Comparison of ENCODE assay signal across 25 mouse cellular contexts in genomic region chr1:93161921-93162320, GRCm38 (mm10). TPM values are rescaled to one million over a fixed set of nuclear protein-coding genes. Genes with fewer than 3 reads are reported as not detected.
DNase-seq lines count a peak whose midpoint lies in the region; ATAC-seq and TF ChIP-seq lines count a peak whose summit lies in the region.
"Had no signal": no experiment of that assay in that cellular context is flagged by ENCODE, and none has a peak within 500 bp of the region (broad histone marks: within the 10 kb centered on the region; RNA-seq: fewer than 3 reads in every experiment).

No protein-coding gene starts in this region.

- H3K4me2 ChIP-seq in lung, embryonic 14.5 days: no peak overlapping the region
- H3K4me2 ChIP-seq: embryonic facial prominence, embryonic 13.5 days; forebrain, embryonic 13.5 days; hindbrain, embryonic 12.5 days had no signal

- ATAC-seq in lung, embryonic 14.5 days (ENCODE audit: insufficient read depth): 0 out of 2 replicates have a peak, but pooled peaks have one; percentile 28
- ATAC-seq: activated CD4-positive, CD25-positive, alpha-beta regulatory T cell, adult 4 months; forebrain, embryonic 13.5 days; forebrain, postnatal 0 days; hindbrain, embryonic 16.5 days; Patski had no signal

- H3K9ac ChIP-seq in lung, embryonic 14.5 days: no peak overlapping the region
- H3K9ac ChIP-seq: embryonic facial prominence, embryonic 13.5 days; forebrain, embryonic 13.5 days; forebrain, postnatal 0 days; hindbrain, embryonic 12.5 days had no signal

- TF ChIP-seq CTCF in lung, embryonic 14.5 days (IDR thresholded peaks at IDR 0.05; ENCODE audit: low read depth): no peak

- H3K4me3 ChIP-seq in lung, embryonic 14.5 days (ENCODE audit: low read depth, low read length): no peak overlapping the region
- H3K4me3 ChIP-seq: embryonic facial prominence, embryonic 13.5 days; forebrain, embryonic 13.5 days; gastrocnemius, adult 2 months; heart, embryonic 10.5 days; hindbrain, embryonic 12.5 days had no signal

- H3K27me3 ChIP-seq in lung, embryonic 14.5 days (ENCODE audit: insufficient read depth, low read length): no peaks in the 10 kb centered on the region
- H3K27me3 ChIP-seq: embryonic facial prominence, embryonic 13.5 days; forebrain, embryonic 13.5 days; hindbrain, embryonic 12.5 days; Patski had no signal

- H3K36me3 ChIP-seq in lung, embryonic 14.5 days (ENCODE audit: insufficient read depth): no peaks in the 10 kb centered on the region
- H3K36me3 ChIP-seq: embryonic facial prominence, embryonic 13.5 days; heart, embryonic 10.5 days; hindbrain, embryonic 12.5 days had no signal

- H3K9me3 ChIP-seq in lung, embryonic 14.5 days (ENCODE audit: low read depth, low read length): no peaks in the 10 kb centered on the region
- H3K9me3 ChIP-seq: embryonic facial prominence, embryonic 13.5 days; forebrain, embryonic 13.5 days; heart, embryonic 10.5 days; hindbrain, embryonic 12.5 days had no signal

- peaks cover 6% of the 10 kb centered on the region for H3K4me1 ChIP-seq in lung, embryonic 14.5 days (ENCODE audit: insufficient read depth)
- H3K4me1 ChIP-seq: forebrain, embryonic 13.5 days; hindbrain, embryonic 12.5 days had no signal

- whole genome bisulfite sequencing in lung, embryonic 14.5 days: 66% methylated on average over 10 of the region's 10 CpGs

- no peak overlapping the region; the same call in 1 of the 2 replicates for H3K27ac ChIP-seq in lung, embryonic 14.5 days (ENCODE audit: low read depth)
- H3K27ac ChIP-seq: embryonic facial prominence, embryonic 13.5 days; forebrain, embryonic 13.5 days; gastrocnemius, adult 2 months; heart, embryonic 10.5 days; hindbrain, embryonic 12.5 days had no signal

- peak; percentile 48 for DNase-seq in 3T3-L1 (ENCODE audit: low read depth, low spot score)
- DNase-seq in lung, embryonic 14.5 days: peak; percentile 22
- DNase-seq in lung, postnatal 10 days: peak; percentile 45
- no peak for DNase-seq in kidney, adult 18-20 months
- DNase-seq in c-Kit-positive CD71-positive TER-119-positive erythroid progenitor cells, embryonic 14.5 days (ENCODE audit: low spot score): no peak
- no peak for DNase-seq in Muller cell, postnatal 12 days (ENCODE audit: inconsistent ontology term)
- DNase-seq: adrenal gland, postnatal 14 days; cerebellum, adult 18-20 months; cerebellum, adult 9-11 months; cerebellum, postnatal 36 days; forebrain, postnatal 0 days; gastrocnemius, adult 2 months; gastrocnemius, postnatal 36 days; heart, adult 11 months; heart, postnatal 10 days; heart, postnatal 4 days had no signal

RNA-seq across cellular contexts. Expression of gene 2310007B03Rik, which starts 1.2 kb away (rescaled TPM):
- polyA plus RNA-seq in lung, embryonic 14.5 days (2014; fragmentation: Nextera tagmentation; extraction: Ambion mirVana): 9.5 TPM in 2 replicates
- polyA plus RNA-seq: activated CD4-positive, CD25-positive, alpha-beta regulatory T cell, adult 4 months; Patski had no signal

RNA-seq across cellular contexts. Expression of gene Crocc2, which starts 6.6 kb away (rescaled TPM):
- polyA plus RNA-seq in lung, embryonic 14.5 days (2014; fragmentation: Nextera tagmentation; extraction: Ambion mirVana): 2.8 and 3.7 TPM in 2 replicates
- polyA plus RNA-seq: activated CD4-positive, CD25-positive, alpha-beta regulatory T cell, adult 4 months had no signal

RNA-seq across cellular contexts. Expression of gene Agxt, which starts 26.9 kb away (rescaled TPM):
- polyA plus RNA-seq in lung, embryonic 14.5 days (2014; fragmentation: Nextera tagmentation; extraction: Ambion mirVana): 0.27 TPM in 1 of 2 replicates, not detected in the other
- polyA plus RNA-seq: activated CD4-positive, CD25-positive, alpha-beta regulatory T cell, adult 4 months; C2C12; embryonic facial prominence, embryonic 13.5 days; forebrain, embryonic 13.5 days; forebrain, postnatal 0 days; heart, embryonic 14.5 days; hindbrain, embryonic 12.5 days; hindbrain, embryonic 16.5 days; Patski had no signal

Comparison
In these comparisons a context has a peak if more than half of its experiments do, and no peak if none do; other contexts are left out.
1. DNase-seq: peak in 3T3-L1 (single experiment), lung, embryonic 14.5 days (single experiment) and lung, postnatal 10 days (single experiment); none in kidney, adult 18-20 months (single experiment), c-Kit-positive CD71-positive TER-119-positive erythroid progenitor cells, embryonic 14.5 days (single experiment) and Muller cell, postnatal 12 days (single experiment).